Mouse (Mus musculus) sigmoid colon, adult 10 weeks (tissue): ENCODE results near the gene Hist1h3e. TPM values are rescaled to one million over a fixed set of nuclear protein-coding genes. Genes with fewer than 3 reads are reported as not detected.

Experiments
- polyA plus RNA-seq: library from polyadenylated mRNA; stranded (reverse); fragments of 350-450 nt; fragmentation: Illumina TruSeq; extraction: RNeasy Lipid Tissue Mini Kit (QIAGEN cat#74804); gene quantifications from one replicate; pipeline ENCODE4 v1.2.3, GENCODE M21; 2014; ENCODE audit warnings: low read depth, low replicate concordance

The Hist1h3e gene
- polyA plus RNA-seq, 1 experiment from 2014 or later, result not detected

Other genes starting within 250 kb of the Hist1h3e start
- 97.3 TPM for gene Zfp322a, start 193.2 kb downstream of the Hist1h3e start, polyA plus RNA-seq
- gene Abt1, start 138.5 kb downstream of the Hist1h3e start, polyA plus RNA-seq, result 2.2 TPM
- 4.6 TPM for gene Btn1a1, start 96.5 kb downstream of the Hist1h3e start, polyA plus RNA-seq
- gene Btn2a2, start 73.5 kb downstream of the Hist1h3e start, polyA plus RNA-seq, result not detected
- not detected for gene Hist1h4h, start 31.3 kb downstream of the Hist1h3e start, polyA plus RNA-seq
- not detected for gene Hist1h2af, start 28.5 kb downstream of the Hist1h3e start, polyA plus RNA-seq
- gene Hist1h3g, start 26.9 kb downstream of the Hist1h3e start, polyA plus RNA-seq, result not detected
- gene Hist1h2bh, start 19.0 kb downstream of the Hist1h3e start, polyA plus RNA-seq, result 2.1 TPM
- not detected for gene Hist1h3f, start 18.3 kb downstream of the Hist1h3e start, polyA plus RNA-seq
- gene Hist1h4f, start 10.7 kb downstream of the Hist1h3e start, polyA plus RNA-seq, result not detected
- gene Hist1h1d, start 9.1 kb downstream of the Hist1h3e start, polyA plus RNA-seq, result 3.9 TPM
- not detected for gene Hist1h2ae, start 8.9 kb upstream of the Hist1h3e start, polyA plus RNA-seq
- gene Hist1h2bg, start 9.0 kb upstream of the Hist1h3e start, polyA plus RNA-seq, result 3.6 TPM
- gene Hist1h2bf, start 11.8 kb upstream of the Hist1h3e start, polyA plus RNA-seq, result not detected
- gene Hist1h2ad, start 12.0 kb upstream of the Hist1h3e start, polyA plus RNA-seq, result not detected
- 6.7 TPM for gene Hist1h3d, start 13.4 kb upstream of the Hist1h3e start, polyA plus RNA-seq
- gene Hist1h4d, start 19.2 kb upstream of the Hist1h3e start, polyA plus RNA-seq, result 2.3 TPM
- 16.9 TPM for gene Hist1h2be, start 58.8 kb upstream of the Hist1h3e start, polyA plus RNA-seq
- gene Hist1h1e, start 60.2 kb upstream of the Hist1h3e start, polyA plus RNA-seq, result 6.3 TPM
- gene Hist1h2ac, start 121.6 kb upstream of the Hist1h3e start, polyA plus RNA-seq, result 9.6 TPM
- 364 TPM for gene Hist1h2bc, start 121.8 kb upstream of the Hist1h3e start, polyA plus RNA-seq
- not detected for gene Hist1h1t, start 133.4 kb upstream of the Hist1h3e start, polyA plus RNA-seq
- gene Hist1h4c, start 136.1 kb upstream of the Hist1h3e start, polyA plus RNA-seq, result 2.2 TPM
- 13.2 TPM for gene Hfe, start 148.5 kb upstream of the Hist1h3e start, polyA plus RNA-seq
- gene Hist1h1c, start 176.4 kb upstream of the Hist1h3e start, polyA plus RNA-seq, result 96.7 TPM
- gene Hist1h3c, start 183.2 kb upstream of the Hist1h3e start, polyA plus RNA-seq, result not detected
- gene Hist1h2bb, start 184.4 kb upstream of the Hist1h3e start, polyA plus RNA-seq, result not detected
- gene Hist1h2ab, start 188.8 kb upstream of the Hist1h3e start, polyA plus RNA-seq, result not detected
- not detected for gene Hist1h3b, start 189.9 kb upstream of the Hist1h3e start, polyA plus RNA-seq
- not detected for gene Hist1h4b, start 194.6 kb upstream of the Hist1h3e start, polyA plus RNA-seq
- not detected for gene Hist1h4a, start 198.9 kb upstream of the Hist1h3e start, polyA plus RNA-seq
- not detected for gene Hist1h3a, start 200.0 kb upstream of the Hist1h3e start, polyA plus RNA-seq
- not detected for gene Hist1h1a, start 201.3 kb upstream of the Hist1h3e start, polyA plus RNA-seq
- gene Trim38, start 207.5 kb upstream of the Hist1h3e start, polyA plus RNA-seq, result 1.1 TPM
- 0.76 TPM for gene Slc17a2, start 244.6 kb upstream of the Hist1h3e start, polyA plus RNA-seq